Mouse (Mus musculus) forebrain, embryonic 11.5 days (tissue): Measurements from ENCODE around the gene Zfp618. TPM values are rescaled to one million over a fixed set of nuclear protein-coding genes. Genes with fewer than 3 reads are reported as not detected.

Source experiments
- ATAC-seq: fragments of 200-750 bp; cut with Nextera tagmentation; replicated peaks from 2 replicates; pipeline ENCODE4 v1.8.0; 2017; ENCODE audit warnings: moderate TSS enrichment; ENCODE audit not compliant: low FRiP score
- DNase-seq: peaks from one replicate; pipeline ENCODE4 v3.0.0-alpha.2; 2017; ENCODE audit warnings: low spot score
- H3K27ac ChIP-seq: fragments of 300-500 bp; sonication (generic); 2 replicates; pipeline ENCODE4 v1.5.1; 2014; ENCODE audit warnings: low read depth, low read length
- H3K27me3 ChIP-seq: fragments of 300-500 bp; sonication (generic); 2 replicates; pipeline ENCODE4 v1.6.1; 2014; ENCODE audit warnings: mild to moderate bottlenecking, low read length, mixed read lengths; ENCODE audit not compliant: control insufficient read depth, insufficient read depth
- H3K36me3 ChIP-seq: fragments of 300-500 bp; sonication (generic); 2 replicates; pipeline ENCODE4 v1.6.1; 2014; ENCODE audit warnings: mild to moderate bottlenecking, low read length, moderate library complexity, mixed read lengths; ENCODE audit not compliant: control insufficient read depth, insufficient read depth
- H3K4me1 ChIP-seq: fragments of 300-500 bp; sonication (generic); replicated peaks from 2 replicates; pipeline ENCODE4 v1.6.1; 2014; ENCODE audit warnings: low read length, mixed read lengths; ENCODE audit not compliant: control insufficient read depth, insufficient read depth
- H3K4me2 ChIP-seq: fragments of 300-500 bp; sonication (generic); 2 replicates; pipeline ENCODE4 v1.6.1; 2014; ENCODE audit warnings: low read depth, mild to moderate bottlenecking, low read length, moderate library complexity, mixed read lengths; ENCODE audit not compliant: severe bottlenecking
- H3K4me3 ChIP-seq: fragments of 300-500 bp; sonication (generic); 2 replicates; pipeline ENCODE4 v1.5.1; 2014; ENCODE audit warnings: low read depth, low read length
- H3K9ac ChIP-seq: fragments of 300-500 bp; sonication (generic); 2 replicates; pipeline ENCODE4 v1.6.1; 2014; ENCODE audit warnings: low read length
- H3K9me3 ChIP-seq: fragments of 300-500 bp; sonication (generic); 2 replicates; pipeline ENCODE4 v1.6.1; 2016; ENCODE audit warnings: low read length, mixed read lengths; ENCODE audit not compliant: control insufficient read depth
- WGBS: fragments of 180-500 bp; shearing (Covaris S2); extraction: QIAGEN DNeasy Blood & Tissue Kit; methylation state at CpG from one replicate; pipeline ENCODE4 v1.1.7; 2014; 5-methylcytosine and 5-hydroxymethylcytosine counted together
- polyA plus RNA-seq: library from polyadenylated mRNA; unstranded; fragments of >200 nt; fragmentation: Nextera tagmentation; extraction: Ambion mirVana; gene quantifications from 2 replicates; pipeline ENCODE4 v1.2.1, GENCODE M21; 2014

Gene Zfp618
- polyA plus RNA-seq, 1 experiment from 2014 or later, result 33.5 TPM

- Histone ChIP-seq H3K36me3 (no peaks in the 10 kb centered on the region), H3K9ac (no peak overlapping the region), H3K9me3 (no peaks in the 10 kb centered on the region), H3K4me1 (no peaks in the 10 kb centered on the region), H3K4me2 (no peak overlapping the region), H3K27me3 (no peaks in the 10 kb centered on the region), H3K27ac (no peak overlapping the region), H3K4me3 (no peak overlapping the region)
- no peak for DNase-seq
- WGBS, result 71% methylated on average over 2 of the region's 2 CpGs
- no peak for ATAC-seq
These were observed 190.2 kb downstream of the Zfp618 start for GRCm38 (mm10) chr4:63155596-63155995.

GRCm38 (mm10) chr4:63156726-63157634 is 191.6 kb downstream of the Zfp618 start:
- H3K27me3 ChIP-seq, result no peaks in the 10 kb centered on the region
- ATAC-seq (no peak), DNase-seq (no peak)
- no peak overlapping the region for H3K4me3 ChIP-seq
- H3K36me3 ChIP-seq, result no peaks in the 10 kb centered on the region
- H3K9ac ChIP-seq, result no peak overlapping the region
- H3K4me2 ChIP-seq, result no peak overlapping the region
- WGBS, result 70% methylated on average over 8 of the region's 8 CpGs
- no peaks in the 10 kb centered on the region for H3K4me1 ChIP-seq
- H3K9me3 ChIP-seq, result no peaks in the 10 kb centered on the region
- no peak overlapping the region for H3K27ac ChIP-seq

GRCm38 (mm10) chr4:63158192-63158591 is 192.8 kb downstream of the Zfp618 start:
- Histone ChIP-seq H3K36me3 (no peaks in the 10 kb centered on the region), H3K4me1 (no peaks in the 10 kb centered on the region), H3K27ac (no peak overlapping the region), H3K9me3 (no peaks in the 10 kb centered on the region), H3K27me3 (no peaks in the 10 kb centered on the region), H3K4me2 (no peak overlapping the region), H3K4me3 (no peak overlapping the region), H3K9ac (no peak overlapping the region)
- ATAC-seq (no peak), DNase-seq (no peak)
- WGBS, result 91% methylated on average over 7 of the region's 7 CpGs

- Histone ChIP-seq H3K4me3 (no peak overlapping the region), H3K27ac (no peak overlapping the region), H3K27me3 (no peaks in the 10 kb centered on the region), H3K9me3 (no peaks in the 10 kb centered on the region), H3K4me2 (no peak overlapping the region), H3K4me1 (no peaks in the 10 kb centered on the region), H3K9ac (no peak overlapping the region), H3K36me3 (no peaks in the 10 kb centered on the region)
- 21% methylated on average over 5 of the region's 5 CpGs for WGBS
- DNase-seq, result peak; percentile 87
- peak; percentile 90 for ATAC-seq
These were observed 193.7 kb downstream of the Zfp618 start for GRCm38 (mm10) chr4:63158961-63159592.

- Histone ChIP-seq H3K4me3 (no peak overlapping the region), H3K9ac (no peak overlapping the region), H3K27me3 (no peaks in the 10 kb centered on the region; the same call in 1 of the 2 replicates), H3K4me2 (no peak overlapping the region), H3K36me3 (no peaks in the 10 kb centered on the region), H3K9me3 (no peaks in the 10 kb centered on the region), H3K4me1 (no peaks in the 10 kb centered on the region), H3K27ac (no peak overlapping the region)
- WGBS, result 91% methylated on average over 4 of the region's 4 CpGs
- no peak for ATAC-seq
- DNase-seq, result no peak
These were observed 200.3 kb downstream of the Zfp618 start for GRCm38 (mm10) chr4:63165636-63166035.

- DNase-seq (no peak), ATAC-seq (no peak)
- WGBS, result 85% methylated on average over 5 of the region's 5 CpGs
These were observed 200.9 kb downstream of the Zfp618 start for GRCm38 (mm10) chr4:63166323-63166722.

GRCm38 (mm10) chr4:63170061-63170460 is 204.7 kb downstream of the Zfp618 start:
- DNase-seq (no peak), ATAC-seq (no peak)
- H3K9me3 ChIP-seq, result no peaks in the 10 kb centered on the region
- WGBS, result 85% methylated on average over 4 of the region's 4 CpGs
- no peak overlapping the region for H3K9ac ChIP-seq
- H3K4me1 ChIP-seq, result no peaks in the 10 kb centered on the region
- H3K36me3 ChIP-seq, result no peaks in the 10 kb centered on the region
- H3K27me3 ChIP-seq, result no peaks in the 10 kb centered on the region; the same call in 1 of the 2 replicates
- no peak overlapping the region for H3K4me2 ChIP-seq
- H3K4me3 ChIP-seq, result no peak overlapping the region
- no peak overlapping the region for H3K27ac ChIP-seq

More at GRCm38 (mm10) chr4:63166323-63166722, 200.9 kb downstream of the Zfp618 start:
- Histone ChIP-seq H3K9me3 (no peaks in the 10 kb centered on the region), H3K9ac (no peak overlapping the region), H3K4me3 (no peak overlapping the region), H3K27me3 (no peaks in the 10 kb centered on the region; the same call in 1 of the 2 replicates), H3K4me2 (no peak overlapping the region), H3K27ac (no peak overlapping the region), H3K36me3 (no peaks in the 10 kb centered on the region), H3K4me1 (no peaks in the 10 kb centered on the region)

GRCm38 (mm10) chr4:63171122-63171521 is 205.7 kb downstream of the Zfp618 start:
- no peak for ATAC-seq
- Histone ChIP-seq H3K4me2 (no peak overlapping the region), H3K27ac (no peak overlapping the region), H3K9ac (no peak overlapping the region), H3K4me3 (no peak overlapping the region), H3K9me3 (no peaks in the 10 kb centered on the region), H3K4me1 (no peaks in the 10 kb centered on the region), H3K27me3 (no peaks in the 10 kb centered on the region; the same call in 1 of the 2 replicates), H3K36me3 (no peaks in the 10 kb centered on the region)
- DNase-seq, result no peak
- WGBS, result 46% methylated on average over 24 of the region's 24 CpGs
